Mouse (Mus musculus) liver, embryonic 13.5 days (tissue): ENCODE results near the gene Fbln1. TPM values are rescaled to one million over a fixed set of nuclear protein-coding genes. Genes with fewer than 3 reads are reported as not detected.

Experiments
- ATAC-seq: fragments of 200-750 bp; cut with Nextera tagmentation; 2 replicates; pipeline ENCODE4 v1.8.0; 2017; ENCODE audit warnings: low read depth, mild to moderate bottlenecking, moderate number of reproducible peaks, moderate library complexity
- DNase-seq: peaks from one replicate; pipeline ENCODE4 v3.0.0; 2022
- H3K27ac ChIP-seq: fragments of 300-500 bp; sonication (generic); 2 replicates; pipeline ENCODE4 v1.5.1; 2015; ENCODE audit warnings: moderate library complexity, mild to moderate bottlenecking, inconsistent platforms
- H3K27me3 ChIP-seq: fragments of 300-500 bp; sonication (generic); 2 replicates; pipeline ENCODE4 v1.6.1; 2015; ENCODE audit warnings: mild to moderate bottlenecking, inconsistent platforms
- H3K36me3 ChIP-seq: fragments of 300-500 bp; sonication (generic); 2 replicates; pipeline ENCODE4 v1.6.1; 2015; ENCODE audit warnings: mild to moderate bottlenecking, inconsistent platforms
- H3K4me1 ChIP-seq: fragments of 300-500 bp; sonication (generic); replicated peaks from 2 replicates; pipeline ENCODE4 v1.6.1; 2015; ENCODE audit warnings: inconsistent platforms
- H3K4me2 ChIP-seq: fragments of 300-500 bp; sonication (generic); 2 replicates; pipeline ENCODE4 v1.6.1; 2015; ENCODE audit warnings: inconsistent platforms, mild to moderate bottlenecking, moderate library complexity
- H3K4me3 ChIP-seq: fragments of 300-500 bp; sonication (generic); replicated peaks from 2 replicates; pipeline ENCODE4 v1.5.1; 2015; ENCODE audit warnings: mild to moderate bottlenecking, inconsistent platforms
- H3K9ac ChIP-seq: fragments of 300-500 bp; sonication (generic); 2 replicates; pipeline ENCODE4 v1.6.1; 2015; ENCODE audit warnings: mild to moderate bottlenecking, inconsistent platforms
- H3K9me3 ChIP-seq: fragments of 300-500 bp; sonication (generic); replicated peaks from 2 replicates; pipeline ENCODE4 v1.6.1; 2016; ENCODE audit warnings: inconsistent platforms
- WGBS: fragments of 180-500 bp; shearing (Covaris S2); methylation state at CpG from one replicate; pipeline ENCODE4 v1.1.7; 2015; ENCODE audit not compliant: insufficient replicate concordance; 5-methylcytosine and 5-hydroxymethylcytosine counted together
- polyA plus RNA-seq: library from polyadenylated mRNA; unstranded; fragments of >200 nt; fragmentation: Nextera tagmentation; extraction: Ambion mirVana; gene quantifications from 2 replicates; pipeline ENCODE4 v1.2.1, GENCODE M21; 2015

Fbln1 gene
- polyA plus RNA-seq, 1 experiment from 2014 or later: 10.4 TPM

- no peak overlapping the region for H3K27ac ChIP-seq
- H3K9me3 ChIP-seq: no peaks in the 10 kb centered on the region
- peaks cover 15% of the 10 kb centered on the region for H3K4me1 ChIP-seq
- H3K36me3 ChIP-seq: no peaks in the 10 kb centered on the region
- no peak overlapping the region for H3K4me2 ChIP-seq
- H3K9ac ChIP-seq: no peak overlapping the region
- 65% methylated on average over 7 of the region's 7 CpGs for WGBS
- no peaks in the 10 kb centered on the region for H3K27me3 ChIP-seq
- DNase-seq (no peak), ATAC-seq (no peak)
- no peak overlapping the region for H3K4me3 ChIP-seq
Observed at GRCm38 (mm10) chr15:85226841-85227240, 21.1 kb downstream of the Fbln1 start.

- DNase-seq (no peak), ATAC-seq (no peak)
- Histone ChIP-seq H3K9ac (no peak overlapping the region), H3K27me3 (no peaks in the 10 kb centered on the region), H3K9me3 (no peaks in the 10 kb centered on the region), H3K4me1 (peaks cover 16% of the 10 kb centered on the region), H3K27ac (no peak overlapping the region), H3K36me3 (no peaks in the 10 kb centered on the region), H3K4me2 (no peak overlapping the region), H3K4me3 (no peak overlapping the region)
- WGBS: 71% methylated on average over 3 of the region's 3 CpGs
Observed at GRCm38 (mm10) chr15:85228568-85228967, 22.8 kb downstream of the Fbln1 start.

- Histone ChIP-seq H3K4me1 (peaks cover 20% of the 10 kb centered on the region), H3K27ac (no peak overlapping the region), H3K4me3 (no peak overlapping the region), H3K9me3 (no peaks in the 10 kb centered on the region), H3K9ac (no peak overlapping the region), H3K27me3 (no peaks in the 10 kb centered on the region), H3K36me3 (no peaks in the 10 kb centered on the region), H3K4me2 (no peak overlapping the region)
- WGBS: 24% methylated on average over 13 of the region's 13 CpGs
- DNase-seq: peak; percentile 28
- peak; percentile 76 for ATAC-seq
Observed at GRCm38 (mm10) chr15:85229960-85230535, 24.3 kb downstream of the Fbln1 start.

GRCm38 (mm10) chr15:85230613-85231012, 24.9 kb downstream of the Fbln1 start:
- Histone ChIP-seq H3K9ac (no peak overlapping the region), H3K9me3 (no peaks in the 10 kb centered on the region), H3K4me3 (no peak overlapping the region), H3K4me1 (peaks cover 20% of the 10 kb centered on the region), H3K4me2 (no peak overlapping the region), H3K27ac (no peak overlapping the region), H3K27me3 (no peaks in the 10 kb centered on the region), H3K36me3 (no peaks in the 10 kb centered on the region)
- ATAC-seq: no peak
- WGBS: 77% methylated on average over 14 of the region's 14 CpGs
- no peak for DNase-seq

- Histone ChIP-seq H3K4me1 (peaks cover 20% of the 10 kb centered on the region), H3K36me3 (no peaks in the 10 kb centered on the region), H3K4me2 (no peak overlapping the region), H3K27ac (no peak overlapping the region), H3K4me3 (no peak overlapping the region), H3K9ac (no peak overlapping the region), H3K9me3 (no peaks in the 10 kb centered on the region), H3K27me3 (no peaks in the 10 kb centered on the region)
- WGBS: 66% methylated on average over 13 of the region's 13 CpGs
- ATAC-seq (no peak), DNase-seq (peak; percentile 20)
Observed at GRCm38 (mm10) chr15:85231443-85232255, 25.9 kb downstream of the Fbln1 start.

- Histone ChIP-seq H3K27ac (no peak overlapping the region), H3K9ac (no peak overlapping the region), H3K27me3 (no peaks in the 10 kb centered on the region), H3K36me3 (no peaks in the 10 kb centered on the region), H3K4me2 (no peak overlapping the region), H3K4me1 (peaks cover 20% of the 10 kb centered on the region), H3K9me3 (no peaks in the 10 kb centered on the region), H3K4me3 (no peak overlapping the region)
- DNase-seq (no peak), ATAC-seq (no peak)
- 70% methylated on average over 4 of the region's 4 CpGs for WGBS
Observed at GRCm38 (mm10) chr15:85232256-85232535, 26.4 kb downstream of the Fbln1 start.

GRCm38 (mm10) chr15:85232543-85233250, 26.9 kb downstream of the Fbln1 start:
- 76% methylated on average over 25 of the region's 25 CpGs for WGBS
- DNase-seq (no peak), ATAC-seq (no peak)
- H3K27ac ChIP-seq: no peak overlapping the region
- no peak overlapping the region for H3K4me2 ChIP-seq
- no peaks in the 10 kb centered on the region for H3K36me3 ChIP-seq
- no peaks in the 10 kb centered on the region for H3K27me3 ChIP-seq
- no peak overlapping the region for H3K4me3 ChIP-seq
- no peaks in the 10 kb centered on the region for H3K9me3 ChIP-seq
- H3K9ac ChIP-seq: no peak overlapping the region
- H3K4me1 ChIP-seq: peaks cover 20% of the 10 kb centered on the region

DNA sequence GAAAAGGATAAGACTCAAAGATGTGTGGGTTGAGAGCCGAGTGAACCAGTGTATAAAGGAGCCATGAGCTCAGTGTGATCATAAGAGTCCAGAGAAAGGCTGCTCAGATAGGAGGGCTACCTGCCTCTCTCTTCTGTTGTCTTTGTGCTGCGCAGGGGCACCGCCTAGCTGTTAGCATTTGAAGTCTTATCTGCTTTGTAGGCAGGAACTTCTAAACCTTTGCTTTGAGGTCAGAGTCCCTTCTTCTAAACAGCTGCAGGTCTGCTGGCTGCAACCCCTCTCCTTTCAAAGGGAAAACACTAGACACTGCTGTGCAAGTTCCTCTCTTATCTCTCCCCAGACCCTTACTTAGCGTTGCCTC, 27.5 kb downstream of the Fbln1 start:
- H3K4me1 ChIP-seq: peaks cover 20% of the 10 kb centered on the region
- no peak overlapping the region for H3K4me3 ChIP-seq
- 28% methylated on average over 4 of the region's 4 CpGs for WGBS
- no peak for ATAC-seq
- no peak for DNase-seq
- no peak overlapping the region for H3K4me2 ChIP-seq
- H3K27ac ChIP-seq: no peak overlapping the region
- no peak overlapping the region for H3K9ac ChIP-seq
- H3K36me3 ChIP-seq: no peaks in the 10 kb centered on the region
- no peaks in the 10 kb centered on the region for H3K9me3 ChIP-seq
- H3K27me3 ChIP-seq: no peaks in the 10 kb centered on the region

DNA sequence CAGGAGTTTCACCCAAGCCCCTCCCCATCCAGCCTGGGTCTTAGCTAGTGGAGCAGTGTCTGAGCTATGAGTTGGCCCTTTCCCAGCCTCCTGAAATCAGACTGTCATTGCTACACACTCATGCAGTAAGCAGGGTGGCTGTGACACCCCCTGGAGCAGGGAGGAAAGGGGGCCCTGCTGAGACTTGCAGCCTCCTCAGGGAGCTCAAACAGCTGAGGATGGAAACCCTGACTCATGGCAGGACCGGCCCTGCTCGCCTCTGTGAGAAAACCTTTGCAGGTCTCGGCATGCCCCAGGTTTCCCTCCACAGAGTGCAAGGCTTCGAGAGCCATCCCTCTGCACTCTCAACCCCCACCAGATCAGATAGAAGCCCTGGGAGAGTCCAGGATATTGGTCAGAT, 27.9 kb downstream of the Fbln1 start:
- Histone ChIP-seq H3K9ac (no peak overlapping the region), H3K36me3 (no peaks in the 10 kb centered on the region), H3K4me2 (no peak overlapping the region), H3K27me3 (no peaks in the 10 kb centered on the region), H3K4me3 (no peak overlapping the region), H3K27ac (no peak overlapping the region), H3K9me3 (no peaks in the 10 kb centered on the region), H3K4me1 (peaks cover 20% of the 10 kb centered on the region)
- no peak for DNase-seq
- ATAC-seq: 0 out of 2 replicates have a peak, but pooled peaks have one; percentile 12
- WGBS: 58% methylated on average over 4 of the region's 4 CpGs

GRCm38 (mm10) chr15:85238821-85239745, 33.3 kb downstream of the Fbln1 start:
- H3K36me3 ChIP-seq: peaks cover 3% of the 10 kb centered on the region; the same call in 1 of the 2 replicates
- H3K27me3 ChIP-seq: no peaks in the 10 kb centered on the region
- DNase-seq: no peak
- H3K9ac ChIP-seq: no peak overlapping the region
- H3K4me3 ChIP-seq: no peak overlapping the region
- H3K27ac ChIP-seq: no peak overlapping the region
- 77% methylated on average over 22 of the region's 22 CpGs for WGBS
- no peak overlapping the region for H3K4me2 ChIP-seq
- no peak for ATAC-seq
- no peaks in the 10 kb centered on the region for H3K4me1 ChIP-seq
- H3K9me3 ChIP-seq: no peaks in the 10 kb centered on the region

DNA sequence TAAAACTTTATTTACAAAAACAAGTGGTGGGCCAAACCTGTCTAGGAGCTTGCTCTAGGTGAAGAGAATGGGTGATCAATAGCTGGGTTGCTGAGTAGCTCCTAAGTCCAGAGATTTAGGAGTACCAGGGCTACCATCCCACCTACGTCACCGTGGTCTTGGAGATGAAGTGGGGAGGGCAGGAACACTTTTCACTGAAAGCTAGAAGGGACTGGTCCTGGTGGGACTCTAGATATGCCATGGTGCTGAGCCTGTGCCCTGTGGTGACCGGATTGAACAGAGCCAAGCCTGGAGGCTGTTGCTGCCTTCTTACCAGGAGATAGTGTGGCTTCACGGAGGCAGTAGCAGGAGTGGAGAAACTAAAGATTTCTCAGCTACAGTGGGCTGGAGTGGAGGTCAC, 34.3 kb downstream of the Fbln1 start:
- H3K9me3 ChIP-seq: no peaks in the 10 kb centered on the region
- peaks cover 3% of the 10 kb centered on the region; the same call in 1 of the 2 replicates for H3K36me3 ChIP-seq
- no peak overlapping the region for H3K27ac ChIP-seq
- H3K4me3 ChIP-seq: no peak overlapping the region
- H3K4me1 ChIP-seq: no peaks in the 10 kb centered on the region
- H3K9ac ChIP-seq: no peak overlapping the region
- ATAC-seq (no peak), DNase-seq (no peak)
- no peak overlapping the region for H3K4me2 ChIP-seq
- WGBS: 67% methylated on average over 4 of the region's 4 CpGs
- no peaks in the 10 kb centered on the region for H3K27me3 ChIP-seq
